Mouse (Mus musculus): ENCODE measurements around the gene Psma6. TPM values are rescaled to one million over a fixed set of nuclear protein-coding genes. Genes with fewer than 3 reads are reported as not detected.

Gene Psma6
- polyA plus RNA-seq, 1 experiment from 2014 or later = 435 TPM

- no peak overlapping the region; the same call in 1 of the 2 replicates for H3K27ac ChIP-seq
- H3K4me2 ChIP-seq (replicated peaks) = no peak overlapping the region
- no peaks in the 10 kb centered on the region for H3K36me3 ChIP-seq
- H3K9me3 ChIP-seq = no peaks in the 10 kb centered on the region
- H3K27me3 ChIP-seq = no peaks in the 10 kb centered on the region
- H3K4me3 ChIP-seq = no peak overlapping the region
- no peak for ATAC-seq (ENCODE audit: insufficient number of reproducible peaks, insufficient read depth, low FRiP score, low TSS enrichment)
- 77% methylated on average over 4 of the region's 4 CpGs for WGBS
- no peak overlapping the region for H3K9ac ChIP-seq
- H3K4me1 ChIP-seq = peaks cover 38% of the 10 kb centered on the region
Measured at GRCm38 (mm10) chr12:55445583-55445982, 61.6 kb downstream of the Psma6 start.

- peaks cover 39% of the 10 kb centered on the region for H3K4me1 ChIP-seq
- no peak overlapping the region for H3K4me3 ChIP-seq
- no peak overlapping the region for H3K4me2 ChIP-seq (replicated peaks)
- no peaks in the 10 kb centered on the region for H3K9me3 ChIP-seq
- 81% methylated on average over 4 of the region's 4 CpGs for WGBS
- peak overlapping the region; percentile 86 for H3K27ac ChIP-seq
- ATAC-seq (ENCODE audit: insufficient number of reproducible peaks, insufficient read depth, low FRiP score, low TSS enrichment) = no peak
- H3K27me3 ChIP-seq = no peaks in the 10 kb centered on the region
- no peaks in the 10 kb centered on the region for H3K36me3 ChIP-seq
- H3K9ac ChIP-seq = 0 out of 2 replicates have a peak overlapping the region, but pooled peaks have one; percentile 0
Measured at GRCm38 (mm10) chr12:55446366-55446745, 62.3 kb downstream of the Psma6 start.

- 20% methylated on average over 13 of the region's 13 CpGs for WGBS
- Histone ChIP-seq H3K9me3 (no peaks in the 10 kb centered on the region), H3K4me2 (replicated peaks) (no peak overlapping the region), H3K9ac (0 out of 2 replicates have a peak overlapping the region, but pooled peaks have one; percentile 0), H3K36me3 (no peaks in the 10 kb centered on the region), H3K4me3 (no peak overlapping the region), H3K4me1 (peaks cover 39% of the 10 kb centered on the region), H3K27ac (peak overlapping the region; percentile 86), H3K27me3 (no peaks in the 10 kb centered on the region)
- peak; percentile 74 for ATAC-seq (ENCODE audit: insufficient number of reproducible peaks, insufficient read depth, low FRiP score, low TSS enrichment)
Measured at GRCm38 (mm10) chr12:55446746-55447395, 62.8 kb downstream of the Psma6 start.

GRCm38 (mm10) chr12:55447396-55447760 lies 63.4 kb downstream of the Psma6 start:
- Histone ChIP-seq H3K27me3 (no peaks in the 10 kb centered on the region), H3K36me3 (no peaks in the 10 kb centered on the region), H3K9me3 (no peaks in the 10 kb centered on the region), H3K4me2 (replicated peaks) (no peak overlapping the region), H3K9ac (no peak overlapping the region), H3K4me3 (no peak overlapping the region), H3K27ac (peak overlapping the region; percentile 86), H3K4me1 (peaks cover 43% of the 10 kb centered on the region)
- no peak for ATAC-seq (ENCODE audit: insufficient number of reproducible peaks, insufficient read depth, low FRiP score, low TSS enrichment)
- 81% methylated on average over 11 of the region's 11 CpGs for WGBS

GRCm38 (mm10) chr12:55448457-55448856 lies 64.4 kb downstream of the Psma6 start:
- no peak for ATAC-seq (ENCODE audit: insufficient number of reproducible peaks, insufficient read depth, low FRiP score, low TSS enrichment)
- H3K4me2 ChIP-seq (replicated peaks) = no peak overlapping the region
- H3K4me1 ChIP-seq = peaks cover 46% of the 10 kb centered on the region
- WGBS = 69% methylated on average over 2 of the region's 2 CpGs
- no peaks in the 10 kb centered on the region for H3K9me3 ChIP-seq
- H3K9ac ChIP-seq = no peak overlapping the region
- H3K36me3 ChIP-seq = no peaks in the 10 kb centered on the region
- H3K4me3 ChIP-seq = no peak overlapping the region
- no peaks in the 10 kb centered on the region for H3K27me3 ChIP-seq
- no peak overlapping the region for H3K27ac ChIP-seq

GRCm38 (mm10) chr12:55449048-55449447 lies 65.0 kb downstream of the Psma6 start:
- whole genome bisulfite sequencing = 94% methylated on average over 2 of the region's 2 CpGs
- Histone ChIP-seq H3K27me3 (no peaks in the 10 kb centered on the region), H3K4me2 (replicated peaks) (no peak overlapping the region), H3K36me3 (no peaks in the 10 kb centered on the region), H3K4me1 (peaks cover 47% of the 10 kb centered on the region), H3K4me3 (no peak overlapping the region), H3K27ac (no peak overlapping the region), H3K9ac (no peak overlapping the region), H3K9me3 (no peaks in the 10 kb centered on the region)
- ATAC-seq (ENCODE audit: insufficient number of reproducible peaks, insufficient read depth, low FRiP score, low TSS enrichment) = no peak

GRCm38 (mm10) chr12:55450421-55450820 lies 66.4 kb downstream of the Psma6 start:
- peaks cover 47% of the 10 kb centered on the region for H3K4me1 ChIP-seq

GRCm38 (mm10) chr12:55452839-55453238 lies 68.8 kb downstream of the Psma6 start:
- no peak for ATAC-seq (ENCODE audit: insufficient number of reproducible peaks, insufficient read depth, low FRiP score, low TSS enrichment)
- peak overlapping the region; percentile 80 for H3K27ac ChIP-seq
- no peaks in the 10 kb centered on the region for H3K36me3 ChIP-seq
- peaks cover 27% of the 10 kb centered on the region for H3K4me1 ChIP-seq
- no peaks in the 10 kb centered on the region for H3K9me3 ChIP-seq
- H3K9ac ChIP-seq = no peak overlapping the region
- H3K4me2 ChIP-seq (replicated peaks) = no peak overlapping the region
- no peaks in the 10 kb centered on the region for H3K27me3 ChIP-seq
- WGBS = 24% methylated on average over 5 of the region's 5 CpGs
- no peak overlapping the region for H3K4me3 ChIP-seq

More at GRCm38 (mm10) chr12:55450421-55450820, 66.4 kb downstream of the Psma6 start:
- ATAC-seq (ENCODE audit: insufficient number of reproducible peaks, insufficient read depth, low FRiP score, low TSS enrichment) = no peak
- Histone ChIP-seq H3K9me3 (no peaks in the 10 kb centered on the region), H3K36me3 (no peaks in the 10 kb centered on the region), H3K4me2 (replicated peaks) (no peak overlapping the region), H3K9ac (no peak overlapping the region), H3K27me3 (no peaks in the 10 kb centered on the region), H3K27ac (no peak overlapping the region), H3K4me3 (no peak overlapping the region)
- 52% methylated on average over 16 of the region's 16 CpGs for WGBS

- Histone ChIP-seq H3K9ac (no peak overlapping the region), H3K36me3 (no peaks in the 10 kb centered on the region), H3K4me1 (peaks cover 27% of the 10 kb centered on the region), H3K27ac (peak overlapping the region; percentile 41; the same call in 1 of the 2 replicates), H3K9me3 (no peaks in the 10 kb centered on the region), H3K27me3 (no peaks in the 10 kb centered on the region), H3K4me3 (no peak overlapping the region), H3K4me2 (replicated peaks) (no peak overlapping the region)
- 53% methylated on average over 4 of the region's 4 CpGs for WGBS
- ATAC-seq (ENCODE audit: insufficient number of reproducible peaks, insufficient read depth, low FRiP score, low TSS enrichment) = no peak
Measured at GRCm38 (mm10) chr12:55453924-55454323, 69.9 kb downstream of the Psma6 start.

- peaks cover 23% of the 10 kb centered on the region for H3K4me1 ChIP-seq
- H3K9ac ChIP-seq = no peak overlapping the region
- H3K4me2 ChIP-seq (replicated peaks) = no peak overlapping the region
- H3K36me3 ChIP-seq = no peaks in the 10 kb centered on the region
- H3K27ac ChIP-seq = no peak overlapping the region
- no peak for ATAC-seq (ENCODE audit: insufficient number of reproducible peaks, insufficient read depth, low FRiP score, low TSS enrichment)
- no peak overlapping the region for H3K4me3 ChIP-seq
- no peaks in the 10 kb centered on the region for H3K9me3 ChIP-seq
- no peaks in the 10 kb centered on the region for H3K27me3 ChIP-seq
- WGBS = 73% methylated on average over 10 of the region's 10 CpGs
Measured at GRCm38 (mm10) chr12:55455206-55455605, 71.2 kb downstream of the Psma6 start.

- Histone ChIP-seq H3K9me3 (no peaks in the 10 kb centered on the region), H3K9ac (no peak overlapping the region), H3K4me3 (no peak overlapping the region), H3K27ac (no peak overlapping the region), H3K4me1 (peaks cover 22% of the 10 kb centered on the region), H3K4me2 (replicated peaks) (no peak overlapping the region), H3K36me3 (no peaks in the 10 kb centered on the region), H3K27me3 (no peaks in the 10 kb centered on the region)
- peak; percentile 31; the same call in 1 of the 2 replicates for ATAC-seq (ENCODE audit: insufficient number of reproducible peaks, insufficient read depth, low FRiP score, low TSS enrichment)
- WGBS = 56% methylated on average over 3 of the region's 3 CpGs
Measured at GRCm38 (mm10) chr12:55456136-55456535, 72.1 kb downstream of the Psma6 start.

GRCm38 (mm10) chr12:55456893-55457292 lies 72.9 kb downstream of the Psma6 start:
- no peaks in the 10 kb centered on the region for H3K9me3 ChIP-seq
- no peak for ATAC-seq (ENCODE audit: insufficient number of reproducible peaks, insufficient read depth, low FRiP score, low TSS enrichment)
- 89% methylated on average over 5 of the region's 5 CpGs for WGBS

More at GRCm38 (mm10) chr12:55456893-55457292, 72.9 kb downstream of the Psma6 start:
- H3K4me2 ChIP-seq (replicated peaks) = no peak overlapping the region
- peaks cover 29% of the 10 kb centered on the region for H3K4me1 ChIP-seq
- H3K9ac ChIP-seq = no peak overlapping the region
- H3K4me3 ChIP-seq = no peak overlapping the region
- H3K27me3 ChIP-seq = no peaks in the 10 kb centered on the region
- no peak overlapping the region for H3K27ac ChIP-seq
- H3K36me3 ChIP-seq = no peaks in the 10 kb centered on the region
